Mouse (Mus musculus) embryonic fibroblast, embryonic 13.5 days (primary cell): Measurements from ENCODE around the gene Zdhhc14.

Source experiments
- CTCF ChIP-seq: IDR thresholded peaks from 2 replicates; pipeline ENCODE4 v1.5.1; 2011; ENCODE audit warnings: mild to moderate bottlenecking, control low read depth, low read length, moderate library complexity, borderline replicate concordance; ENCODE audit not compliant: insufficient read depth
- POLR2A ChIP-seq: IDR thresholded peaks from 2 replicates; pipeline ENCODE4 v1.6.1; 2011; ENCODE audit warnings: low read depth, mild to moderate bottlenecking, control low read depth, low read length, moderate library complexity

DNA sequence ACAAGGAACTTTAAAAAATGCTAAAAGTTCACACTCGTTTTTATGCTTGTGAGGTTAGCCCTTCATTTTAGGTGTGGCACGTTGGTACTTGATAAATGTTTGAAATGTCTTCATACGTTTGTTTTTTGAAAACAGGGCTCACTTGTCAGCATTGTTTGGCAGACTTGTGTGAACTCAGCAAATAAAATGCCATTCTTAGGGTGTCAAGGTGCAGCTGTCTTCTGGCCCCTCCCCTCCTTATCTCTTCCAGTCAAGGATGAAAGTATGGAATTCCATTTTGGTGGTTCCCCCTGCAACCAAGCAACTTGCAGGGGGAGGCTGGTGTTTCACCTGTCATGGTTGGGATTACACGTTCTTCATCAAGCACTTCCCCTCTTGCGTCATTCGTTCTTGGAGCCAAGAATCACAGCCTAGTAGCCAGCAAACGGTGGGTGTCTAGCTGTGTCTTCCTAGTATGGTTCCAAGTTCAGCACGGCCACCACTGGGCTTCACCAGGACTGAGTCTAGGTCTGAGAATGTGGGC is 108.2 kb downstream of the Zdhhc14 start:
- TF ChIP-seq CTCF (no peak), POLR2A (no peak)
